Mouse (Mus musculus) left cerebral cortex, postnatal 14 days (tissue): ENCODE data around the gene Gm49601. TPM values are rescaled to one million over a fixed set of nuclear protein-coding genes. Genes with fewer than 3 reads are reported as not detected.

ENCODE experiments used
- DNase-seq, 2 experiments: peaks; one replicate each; pipeline ENCODE4 v3.0.0; 2021 to 2022; ENCODE audit warnings: low spot score in 2 of 2, mixed read lengths in 1 of 2
- intact Hi-C: fragments of 180-260 bp; cut with DNase I; formaldehyde crosslinking; loops from one replicate; pipeline ENCODE4 v1.15.1; 2025
- long read RNA-seq, 2 experiments: library from polyadenylated mRNA; stranded (forward); transcript quantifications; one replicate each; pipeline ENCODE4 v2.0.0; 2021
- total RNA-seq, 2 experiments: library from RNA; stranded (reverse); gene quantifications; 2 replicates each; pipeline ENCODE4 v1.2.3; 2021

Gene Gm49601
- total RNA-seq, result 100 to 1,000 TPM; 216 to 232 TPM
- long read RNA-seq, experiment 1, result 0 reads
- long read RNA-seq, experiment 2, result 0 reads

DNA sequence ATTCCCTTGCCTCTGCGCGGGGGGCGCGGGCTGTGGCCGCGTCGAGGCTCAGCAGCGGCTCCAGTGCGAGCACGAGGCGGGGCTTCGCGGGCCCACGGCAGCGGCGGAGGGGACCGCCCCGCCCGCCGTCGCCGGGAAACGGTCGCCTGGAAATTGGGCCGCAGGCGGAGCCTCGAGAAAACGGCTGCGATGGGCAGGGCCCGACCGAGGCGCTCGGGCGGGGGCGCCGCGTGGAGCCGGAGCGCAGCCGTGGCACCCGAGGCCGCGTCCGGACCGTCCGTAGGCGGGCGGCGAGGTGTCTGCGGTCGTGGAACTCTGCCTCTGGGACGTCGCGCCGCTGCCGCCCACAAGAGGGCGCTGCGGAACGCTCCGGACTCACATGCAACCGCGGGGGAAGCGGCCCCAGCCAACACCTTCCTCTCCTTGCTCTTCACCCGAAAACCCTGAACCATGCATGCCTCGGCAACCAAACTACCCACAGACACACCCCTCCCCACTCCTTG, at the start of gene Gm49601:
TSS of gene Gm49601 (minus strand) at position 52 of the 503 bp plus-strand sequence.
- intact Hi-C loops, result loop anchor here (2.0 to 5.0 kb wide), 2 partner anchors 52 to 171 kb away; no protein-coding TSS in a partner anchor
- peak; percentile 85 to 86 for DNase-seq

DNA sequence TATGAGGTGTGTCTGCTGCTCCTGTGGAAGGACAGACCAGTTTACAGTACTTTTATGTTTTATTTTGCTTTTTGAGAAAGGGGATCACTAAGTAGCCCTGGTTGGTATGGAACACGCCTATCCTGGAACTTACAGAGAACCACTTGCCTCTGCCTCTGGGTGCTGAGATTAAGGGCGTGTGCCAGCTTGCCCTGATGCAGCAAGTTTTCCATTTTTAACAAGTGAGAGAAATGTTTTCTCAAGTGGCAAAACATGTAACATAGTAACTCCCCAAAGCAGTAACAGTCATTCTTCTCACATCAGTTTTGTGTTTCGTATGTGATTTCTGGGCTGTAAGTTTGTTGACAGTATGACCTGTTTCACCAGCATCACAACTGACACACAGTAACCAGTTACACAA, 46.8 kb upstream of the Gm49601 start:
- no peak for DNase-seq
- intact Hi-C loops, result no loop called here

DNA sequence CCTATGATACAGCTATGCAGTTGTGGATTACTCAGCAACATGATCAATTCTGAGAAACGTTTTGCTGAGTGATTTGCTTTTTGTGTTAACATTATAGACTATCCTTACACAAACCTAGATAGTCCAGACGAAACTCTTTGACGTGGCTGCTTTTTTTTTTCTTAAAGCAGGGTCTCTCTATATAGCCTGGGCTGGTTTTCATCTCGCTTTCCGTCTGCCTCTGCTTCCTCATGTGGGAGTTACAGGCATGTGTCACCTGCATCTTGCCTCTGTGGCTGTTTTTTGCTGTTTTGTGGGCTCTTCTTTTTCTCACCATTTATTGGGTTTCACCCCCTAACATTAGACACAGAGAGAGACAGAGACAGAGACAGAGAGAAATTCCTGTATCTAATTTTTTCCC, 45.8 kb upstream of the Gm49601 start:
- intact Hi-C loops, result no loop called here
- no peak for DNase-seq

DNA sequence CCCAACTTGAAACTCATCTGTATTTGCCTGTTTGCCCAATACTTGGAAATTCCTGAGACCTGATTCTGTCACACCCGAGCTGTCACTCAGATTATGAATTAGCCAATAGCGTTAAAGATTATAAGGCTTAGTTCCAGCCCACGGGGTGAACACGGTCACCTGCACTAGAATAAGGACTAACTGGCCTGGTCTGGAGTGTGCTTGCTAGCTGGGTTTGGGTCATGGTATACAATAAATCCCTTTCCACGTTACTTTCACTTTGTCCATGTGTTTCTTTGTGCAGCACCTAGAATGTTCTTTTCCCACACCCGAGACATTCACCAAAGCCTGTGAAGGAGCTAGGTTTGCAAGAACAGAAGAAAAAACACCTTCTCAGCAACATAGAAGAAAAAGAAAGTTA, 43.7 kb upstream of the Gm49601 start:
- intact Hi-C loops, result no loop called here
- no peak for DNase-seq

DNA sequence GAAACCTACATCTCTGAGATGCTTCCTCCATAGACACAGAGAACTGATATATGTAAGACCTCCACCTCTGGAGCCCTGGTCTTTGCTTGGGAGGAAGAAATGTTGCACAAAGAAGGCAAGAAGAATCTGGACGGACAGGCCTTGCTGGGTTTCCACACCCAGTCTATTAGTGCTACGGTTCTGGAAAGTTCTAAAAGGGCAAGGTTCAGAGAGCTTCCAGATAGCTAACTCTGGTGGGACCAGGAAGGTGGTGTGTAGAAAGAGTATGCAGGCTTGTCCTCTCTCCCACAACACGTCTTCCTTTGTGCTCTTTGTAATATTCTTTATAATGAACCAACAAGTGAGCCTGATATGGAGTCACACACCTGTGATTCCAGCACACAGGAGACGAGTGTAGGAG, 32.4 kb upstream of the Gm49601 start:
- no peak for DNase-seq
- intact Hi-C loops, result no loop called here

DNA sequence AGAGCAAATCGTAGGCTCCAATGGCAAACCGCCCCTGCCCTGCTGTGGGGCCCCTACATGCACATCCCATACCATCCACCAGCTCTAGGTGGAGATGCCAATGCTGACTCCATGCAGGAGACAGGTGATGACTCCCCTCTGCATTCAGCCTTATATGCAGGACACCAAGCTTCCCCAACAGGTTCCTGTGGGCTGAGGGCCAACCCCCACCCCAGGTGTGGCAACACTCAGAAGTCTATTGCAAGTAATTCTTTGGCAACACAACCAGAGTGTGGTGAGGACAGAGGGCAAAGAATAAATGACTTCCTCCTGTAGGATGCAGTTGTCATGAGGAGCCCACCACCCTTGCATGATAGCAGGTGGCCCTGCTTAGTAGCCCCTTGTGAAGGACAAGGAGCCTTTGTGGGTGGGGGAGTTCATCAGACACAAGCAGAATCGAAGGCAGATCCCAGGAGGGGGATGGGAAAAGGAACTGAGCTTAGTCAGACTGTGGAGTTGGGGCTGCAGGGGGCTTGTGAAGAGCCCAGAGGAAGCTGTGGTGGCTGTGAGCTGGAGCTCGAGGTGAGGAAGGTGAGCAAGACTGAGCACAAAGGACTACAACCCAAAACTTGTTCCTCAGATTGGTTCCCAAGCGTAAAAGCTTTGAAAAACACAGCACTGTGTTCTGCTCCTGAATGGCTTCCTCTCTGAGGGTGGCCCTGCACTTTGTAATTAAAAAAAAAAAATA, 29.3 kb upstream of the Gm49601 start:
- intact Hi-C loops, result no loop called here
- no peak for DNase-seq

DNA sequence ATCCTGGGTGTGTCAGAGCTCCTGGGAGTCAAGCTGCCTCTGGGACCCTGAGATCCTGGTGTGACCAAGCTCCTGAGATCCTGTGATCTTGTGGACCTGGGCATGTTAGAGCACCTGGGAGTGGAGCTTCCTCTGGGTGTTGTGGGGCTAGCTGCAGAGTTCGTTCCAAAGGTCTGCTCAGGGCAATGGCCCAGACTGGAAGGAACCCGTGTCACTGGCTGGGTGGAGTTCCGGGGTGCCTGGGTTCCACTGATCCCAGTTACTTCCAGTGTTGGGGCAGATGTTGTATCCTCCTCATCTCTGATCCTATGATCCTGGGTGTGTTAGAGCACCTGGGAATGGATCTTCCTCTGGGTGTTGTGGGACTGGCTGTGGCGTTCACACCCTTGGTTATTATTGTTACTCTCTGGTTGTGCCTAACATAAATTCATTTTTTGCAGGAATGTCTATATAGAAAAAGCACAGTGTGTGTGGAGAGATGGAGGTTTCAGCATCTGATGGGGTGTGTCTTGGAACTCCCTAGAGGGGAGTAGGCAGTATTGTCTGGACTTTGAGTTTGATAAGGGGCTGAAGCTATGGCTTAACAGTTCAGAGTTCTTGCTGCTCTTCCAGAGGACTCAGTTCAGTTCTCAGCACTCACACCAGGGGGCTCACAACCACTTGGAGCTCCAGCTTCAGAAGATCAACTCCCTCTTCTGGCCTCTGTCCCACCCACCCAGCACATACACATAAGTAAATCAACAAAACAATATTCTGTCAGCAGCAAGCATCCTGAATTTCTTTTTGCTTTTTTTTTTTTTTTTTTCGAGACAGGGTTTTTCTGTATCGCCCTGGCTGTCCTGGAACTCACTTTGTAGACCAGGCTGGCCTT, 27.3 kb upstream of the Gm49601 start:
- DNase-seq, result no peak

DNA sequence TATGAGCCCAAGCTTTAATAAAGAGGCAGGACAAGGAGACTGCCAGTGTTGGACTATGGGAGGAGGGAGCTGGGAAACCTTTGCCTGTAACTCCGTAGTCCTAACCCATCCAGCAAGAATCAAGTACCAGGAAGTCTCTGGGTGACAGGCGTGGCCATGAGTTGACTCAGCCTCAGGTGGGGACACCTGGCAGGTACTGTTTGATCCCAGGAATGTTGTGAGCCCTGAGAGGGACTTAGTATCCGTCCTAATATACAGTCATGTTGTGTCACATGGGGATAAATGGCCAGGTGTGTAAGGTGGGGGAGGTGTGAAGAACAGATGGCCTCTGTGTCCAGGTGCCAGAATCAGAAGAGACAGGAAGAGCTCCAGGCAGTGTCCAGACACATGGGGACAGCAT, 22.9 kb upstream of the Gm49601 start:
- intact Hi-C loops, result no loop called here

More for the DNA sequence above, 27.3 kb upstream of the Gm49601 start:
- intact Hi-C loops, result no loop called here

DNA sequence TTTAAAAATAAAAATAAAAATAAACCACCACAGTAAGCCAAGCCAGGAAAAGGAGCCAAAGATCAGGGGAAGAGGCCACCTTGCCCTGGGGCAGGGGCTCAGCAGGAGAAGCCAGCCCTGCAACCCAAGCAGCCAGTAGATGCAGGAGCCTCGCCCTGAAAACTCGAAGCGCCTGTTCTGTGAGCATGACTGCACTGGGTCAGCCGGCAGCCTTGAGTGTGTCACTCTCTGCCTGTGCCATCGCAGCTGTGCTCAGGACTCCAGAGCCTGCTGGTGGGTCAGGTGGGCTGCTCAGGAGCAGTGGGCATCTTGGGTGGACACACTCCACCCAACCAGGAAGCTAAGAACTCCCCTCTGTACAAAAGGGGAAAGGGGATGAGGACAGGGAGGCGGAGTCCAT, 19.1 kb upstream of the Gm49601 start:
- no peak for DNase-seq
- intact Hi-C loops, result no loop called here

More for the DNA sequence above, 22.9 kb upstream of the Gm49601 start:
- DNase-seq, result no peak

DNA sequence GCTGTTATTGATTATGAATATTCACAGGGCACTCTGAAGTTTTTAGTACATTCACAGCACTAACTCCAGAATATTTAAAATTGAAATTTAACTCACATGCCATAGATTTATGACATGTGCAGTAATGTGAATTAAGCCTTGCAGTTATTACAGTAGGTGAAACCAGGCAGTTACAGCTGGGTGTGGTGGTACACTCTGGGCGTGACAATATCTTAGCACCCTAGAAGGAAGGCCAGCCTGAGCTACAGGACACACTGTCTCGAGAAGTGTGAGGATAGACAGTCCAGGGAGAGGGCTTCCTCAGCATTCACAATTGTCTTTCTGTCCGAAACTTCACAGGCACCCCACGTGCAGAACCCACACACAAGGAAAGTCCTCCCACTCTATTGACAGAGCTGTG, 18.3 kb upstream of the Gm49601 start:
- no peak for DNase-seq

DNA sequence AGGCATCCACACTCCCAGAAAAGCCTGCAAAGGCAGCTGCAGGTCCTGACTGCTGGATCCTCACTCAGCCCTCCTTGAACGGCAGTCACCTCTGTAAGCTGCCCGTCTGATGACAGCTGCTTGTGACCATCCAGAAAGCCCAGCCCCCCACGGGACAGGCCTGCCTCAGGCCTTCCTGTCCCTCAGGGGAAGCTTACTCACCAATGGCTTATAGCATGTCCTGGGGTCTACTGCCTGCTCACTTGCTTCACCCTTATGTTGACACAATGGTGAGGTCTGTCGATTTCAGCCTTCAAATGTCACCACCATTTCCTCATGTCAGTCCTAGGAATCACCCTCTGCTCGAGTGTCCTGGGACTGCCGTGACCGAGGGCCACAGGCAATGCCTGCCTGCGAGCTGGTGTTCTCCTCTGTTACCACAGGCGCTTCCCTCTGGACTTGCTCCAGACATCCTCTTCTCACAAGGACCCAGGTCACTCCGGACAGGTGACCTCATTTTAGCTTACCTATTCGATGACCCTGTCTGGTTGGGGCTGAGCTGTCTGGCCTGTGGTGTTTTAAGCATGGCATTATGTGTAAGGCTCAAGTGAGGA, 17.3 kb upstream of the Gm49601 start:
- intact Hi-C loops, result no loop called here
- no peak for DNase-seq

More for the DNA sequence above, 18.3 kb upstream of the Gm49601 start:
- intact Hi-C loops, result no loop called here

DNA sequence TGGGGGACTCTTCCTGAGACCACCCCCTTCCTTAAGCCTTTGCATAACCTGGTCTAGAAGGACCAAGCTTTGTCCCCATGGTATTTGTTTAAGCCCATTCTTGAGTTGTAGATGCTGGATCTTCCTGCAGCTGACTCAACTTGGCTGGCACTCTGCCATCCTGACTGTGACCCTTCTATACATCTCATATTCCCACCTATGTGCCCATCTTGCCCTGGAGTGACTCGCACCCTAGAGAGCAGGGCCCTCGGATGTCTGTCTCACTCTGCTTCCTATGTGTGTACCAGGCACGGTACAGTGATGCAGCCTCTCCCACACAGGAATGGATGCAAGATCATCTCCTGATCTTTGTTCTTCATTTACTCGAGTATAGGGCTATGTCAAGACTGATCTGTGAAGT, 16.7 kb upstream of the Gm49601 start:
- intact Hi-C loops, result no loop called here
- DNase-seq, result no peak

DNA sequence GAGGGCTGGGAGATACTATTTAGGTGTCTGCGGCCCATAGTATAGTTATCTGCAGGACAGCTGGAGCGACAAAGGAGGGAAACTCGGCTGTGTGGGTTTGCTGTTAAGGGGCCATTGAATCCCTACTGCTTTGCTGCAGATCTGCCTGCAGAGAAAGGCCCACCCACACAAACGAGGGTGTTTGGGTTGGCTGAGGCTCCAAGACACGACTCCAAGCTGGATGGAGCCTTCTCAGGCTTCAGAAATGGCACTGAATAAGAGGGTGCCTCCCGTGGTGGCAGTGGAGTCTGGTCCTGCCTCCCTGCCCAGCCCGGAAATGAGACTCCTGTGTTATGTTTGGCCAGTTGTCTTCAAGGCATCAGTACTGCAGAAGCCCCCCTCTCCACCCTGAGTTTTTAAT, 16.1 kb upstream of the Gm49601 start:
- intact Hi-C loops, result no loop called here
- DNase-seq, result peak; percentile 44 to 71

DNA sequence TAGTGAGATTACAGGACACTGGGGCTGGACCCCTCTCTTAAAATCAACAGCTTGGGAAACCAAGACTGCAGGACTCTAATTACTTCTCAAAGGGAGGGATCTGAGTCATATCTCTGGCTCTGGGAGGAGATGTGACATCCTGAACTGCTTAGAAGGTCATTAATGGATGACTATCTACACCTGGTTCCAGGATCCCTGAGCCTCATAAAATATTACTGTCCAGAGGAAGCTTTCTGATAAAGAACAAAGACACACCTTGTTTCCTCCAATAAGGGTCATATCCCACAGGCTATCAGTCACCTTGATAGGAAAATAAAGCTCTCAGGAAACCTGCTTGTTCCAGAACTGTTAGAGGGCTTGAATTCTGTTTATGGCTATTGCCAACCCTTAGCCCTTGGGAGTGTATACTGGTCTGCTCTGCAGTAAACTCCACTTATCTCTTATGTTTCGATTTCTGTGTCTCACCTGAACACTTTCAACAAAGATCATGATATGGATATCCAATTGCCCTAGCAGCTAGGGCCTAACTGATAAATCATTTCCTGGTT, 13.2 kb upstream of the Gm49601 start:
- no peak for DNase-seq
- intact Hi-C loops, result no loop called here

DNA sequence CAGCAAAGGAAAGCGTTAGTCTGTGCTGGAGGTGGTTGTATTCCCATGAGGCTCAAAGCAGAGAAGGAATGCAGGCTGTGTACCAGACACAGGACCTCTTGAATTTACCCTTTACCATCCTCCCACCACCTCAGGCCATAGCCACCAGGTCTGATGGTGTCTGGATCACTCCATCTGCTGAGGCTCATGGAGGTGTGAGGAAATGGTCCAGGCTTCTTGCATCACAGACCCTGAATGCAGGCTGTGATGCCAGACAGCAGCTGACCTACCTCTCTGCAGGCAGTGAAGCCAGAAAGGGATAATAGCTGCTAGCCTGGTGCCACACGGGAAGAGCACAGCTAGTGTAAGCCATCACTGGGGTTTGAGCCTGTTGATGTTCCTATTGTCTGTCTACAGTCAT, 12.2 kb upstream of the Gm49601 start:
- intact Hi-C loops, result no loop called here
- no peak for DNase-seq

DNA sequence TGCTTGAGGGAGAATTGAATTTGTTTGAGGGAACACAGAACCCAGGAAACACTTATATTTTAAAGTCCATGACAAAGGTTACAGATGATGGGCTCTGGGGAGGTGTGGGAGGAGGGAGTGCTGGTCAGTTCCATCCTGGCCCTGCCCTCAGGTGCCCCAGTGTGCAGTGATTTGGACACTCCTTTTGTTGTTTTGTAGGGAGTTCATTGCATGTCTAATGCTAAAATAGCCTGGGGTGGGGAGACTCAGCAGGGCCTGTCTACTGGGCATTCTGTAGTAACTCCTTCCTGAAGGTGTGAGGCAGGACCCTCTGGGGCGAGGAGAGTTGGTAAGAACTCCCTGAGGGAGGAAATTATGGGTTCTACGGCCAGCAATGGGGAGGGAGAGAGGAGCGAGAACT, 10.6 kb upstream of the Gm49601 start:
- intact Hi-C loops, result no loop called here
- DNase-seq, result no peak

DNA sequence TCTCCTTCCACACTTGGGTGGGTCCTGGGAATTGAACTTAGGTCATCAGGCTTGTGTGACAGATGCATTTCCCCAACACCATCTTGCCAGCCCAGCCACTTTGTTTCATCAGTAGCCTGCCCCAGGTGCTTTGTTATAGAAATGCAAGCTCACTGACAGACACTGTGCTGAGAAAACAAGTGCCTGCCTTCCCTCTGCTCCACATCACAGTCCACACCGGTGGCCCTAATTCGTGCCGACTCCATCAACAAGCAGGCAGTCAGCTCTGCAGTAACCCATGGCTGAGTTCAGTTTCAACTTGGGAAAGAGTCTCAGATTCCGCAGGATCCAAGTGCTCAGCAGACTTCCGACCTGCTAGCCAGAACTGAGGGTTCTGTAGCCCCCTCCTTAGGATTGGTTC, 10.2 kb upstream of the Gm49601 start:
- intact Hi-C loops, result no loop called here
- DNase-seq, result no peak

DNA sequence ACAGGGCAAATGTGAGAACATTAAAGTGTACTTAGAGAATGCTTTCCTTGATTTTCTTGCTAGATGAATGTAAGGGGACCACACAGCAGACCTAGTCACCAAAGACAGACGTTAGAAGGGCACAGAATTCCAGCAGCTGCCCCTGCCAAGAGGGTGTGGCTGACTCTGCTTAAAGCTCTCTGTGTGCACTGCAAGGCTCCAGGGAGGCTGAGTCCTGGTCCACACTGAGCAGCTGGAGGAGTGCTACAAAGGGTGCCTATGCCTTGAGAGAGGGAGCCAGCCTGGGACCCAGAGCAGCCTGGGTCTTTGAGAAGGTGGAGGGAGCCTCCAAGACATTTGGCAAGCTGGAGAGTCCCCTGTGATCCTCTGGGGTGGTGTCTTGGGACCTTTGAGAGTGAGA, 7.1 kb upstream of the Gm49601 start:
- intact Hi-C loops, result no loop called here
- peak in 1 of 2 experiments; percentile 27 for DNase-seq

DNA sequence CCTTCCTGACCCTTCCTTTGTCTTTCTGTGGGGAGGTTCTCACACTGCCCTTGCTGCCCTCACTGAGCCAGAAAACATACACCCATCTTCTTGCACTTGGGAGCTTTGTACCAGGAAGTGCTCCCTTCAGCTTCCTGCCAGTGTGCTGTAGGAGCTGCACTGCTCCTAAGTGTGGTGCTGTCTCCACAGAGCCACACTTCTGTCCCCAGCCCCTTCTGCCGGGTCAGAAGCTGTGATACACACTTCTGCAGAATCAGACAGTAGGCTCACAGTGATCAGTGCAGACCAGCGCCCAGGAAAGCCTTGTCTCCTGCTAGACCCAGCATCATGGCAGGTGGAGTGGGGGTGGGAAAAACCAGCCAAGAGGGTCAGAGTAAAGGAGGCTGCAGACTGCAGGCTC, 6.6 kb upstream of the Gm49601 start:
- no peak for DNase-seq
- intact Hi-C loops, result no loop called here

DNA sequence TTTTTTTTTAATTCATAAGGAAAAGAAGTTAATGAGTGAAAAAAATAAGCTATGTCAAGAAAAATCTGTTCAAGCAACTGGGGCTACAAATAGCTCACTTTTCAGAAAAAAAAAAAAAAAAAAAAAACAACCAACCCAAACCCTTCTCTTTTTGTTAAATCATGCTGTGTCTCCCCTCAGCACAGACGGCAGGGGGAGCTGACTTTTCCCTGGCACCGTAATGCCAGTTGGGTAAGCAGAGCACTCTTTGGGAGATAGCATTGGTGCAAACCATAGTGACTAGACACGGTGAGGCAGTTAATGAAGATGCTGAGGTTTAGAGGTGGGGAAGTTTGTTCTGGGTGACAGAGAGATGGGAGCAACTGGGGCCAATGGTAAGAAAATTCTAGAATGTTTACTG, 5.8 kb upstream of the Gm49601 start:
- DNase-seq, result peak in 1 of 2 experiments; percentile 58

More for the DNA sequence above, 5.8 kb upstream of the Gm49601 start:
- intact Hi-C loops, result no loop called here
